Mouse (Mus musculus): ENCODE measurements at regions not wholly inside any gene's neighbourhood (a gene's known extent, or its start where the extent isn't known, plus 50 kb on each side); places are given as distances from the start of the nearest gene placed in this dataset.

DNA sequence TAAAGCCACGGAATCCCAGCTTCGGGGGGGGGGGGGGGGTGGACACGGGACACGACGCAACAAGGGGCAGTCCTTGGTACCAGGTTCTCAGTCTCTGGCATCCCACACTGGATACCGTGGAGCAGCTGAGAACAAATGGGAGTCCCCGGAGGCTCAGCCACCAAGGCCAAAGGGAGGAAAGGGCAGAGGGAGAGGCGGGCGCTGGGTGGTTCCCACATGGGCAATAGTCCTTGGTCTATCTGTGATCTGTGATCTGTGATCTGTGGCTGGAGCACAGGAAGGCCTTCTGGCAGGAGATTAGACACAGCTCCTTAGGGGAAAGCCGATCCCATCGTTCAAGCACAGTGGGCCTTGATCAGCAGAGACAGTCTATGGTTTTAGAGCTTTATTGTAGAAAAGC is 314.0 kb upstream of the Hs6st1 start:
- Histone ChIP-seq H3K4me1 (ENCODE audit: control insufficient read depth, insufficient read depth, low read length) (peaks cover 2% of the 10 kb centered on the region; the same call in 1 of the 2 replicates), H3K27ac (ENCODE audit: insufficient read depth, low read length) (no peak overlapping the region), H3K4me3 (ENCODE audit: insufficient read depth, low read length) (no peak overlapping the region)
- TF ChIP-seq POLR2A (IDR thresholded peaks at IDR 0.05; ENCODE audit: extremely low read depth, insufficient read depth, low read length), result no peak
- TF ChIP-seq CTCF (IDR thresholded peaks at IDR 0.05; ENCODE audit: extremely low read depth, insufficient read depth, low read length), result no peak

DNA sequence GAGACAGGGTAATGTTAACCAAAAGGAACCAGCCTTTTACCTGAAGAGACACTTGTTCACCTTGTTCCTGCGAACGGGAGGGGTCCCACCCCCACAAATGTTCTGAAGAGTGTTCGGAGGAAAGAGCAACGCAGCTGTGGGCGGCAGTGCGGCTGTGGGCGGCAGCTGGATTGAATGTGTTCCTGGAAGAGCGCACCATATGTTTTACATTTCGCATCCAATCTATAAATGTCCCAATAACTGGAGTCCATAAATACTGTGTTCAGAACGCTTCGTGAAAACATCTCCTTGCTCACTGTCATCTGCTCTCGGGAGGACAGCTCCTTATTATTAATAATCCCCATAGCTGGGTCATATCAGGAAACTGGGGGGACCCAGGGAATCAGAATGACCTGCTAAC is 309.2 kb upstream of the Hs6st1 start:
- H3K4me3 ChIP-seq (ENCODE audit: insufficient read depth, low read length), result no peak overlapping the region
- peak overlapping the region; percentile 80 for H3K27ac ChIP-seq (ENCODE audit: insufficient read depth, low read length)
- H3K4me1 ChIP-seq (ENCODE audit: control insufficient read depth, insufficient read depth, low read length), result peaks cover 6% of the 10 kb centered on the region
- no peak for TF ChIP-seq CTCF (IDR thresholded peaks at IDR 0.05; ENCODE audit: extremely low read depth, insufficient read depth, low read length)
- no peak for TF ChIP-seq POLR2A (IDR thresholded peaks at IDR 0.05; ENCODE audit: extremely low read depth, insufficient read depth, low read length)

DNA sequence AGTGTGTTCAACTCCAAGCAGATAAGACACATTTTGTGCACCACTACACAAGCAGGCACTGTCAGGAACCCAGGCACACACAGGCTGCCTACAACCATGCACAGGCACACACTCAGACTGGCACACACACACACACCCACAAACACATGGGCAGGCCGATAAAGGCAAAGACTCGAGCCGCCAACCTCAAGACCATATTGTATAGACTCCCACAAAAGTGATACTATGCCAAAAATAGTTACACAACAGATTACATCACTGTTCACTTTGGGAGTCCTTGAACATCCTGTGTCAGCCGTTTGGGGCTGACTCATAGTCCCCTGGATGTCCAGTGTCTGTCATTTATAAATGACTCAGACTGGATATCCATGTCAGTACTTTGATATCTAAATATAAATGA is 308.6 kb upstream of the Hs6st1 start:
- peaks cover 6% of the 10 kb centered on the region for H3K4me1 ChIP-seq (ENCODE audit: control insufficient read depth, insufficient read depth, low read length)
- TF ChIP-seq CTCF (IDR thresholded peaks at IDR 0.05; ENCODE audit: extremely low read depth, insufficient read depth, low read length), result no peak
- TF ChIP-seq POLR2A (IDR thresholded peaks at IDR 0.05; ENCODE audit: extremely low read depth, insufficient read depth, low read length), result no peak
- H3K27ac ChIP-seq (ENCODE audit: insufficient read depth, low read length), result peak overlapping the region; percentile 80
- H3K4me3 ChIP-seq (ENCODE audit: insufficient read depth, low read length), result no peak overlapping the region

DNA sequence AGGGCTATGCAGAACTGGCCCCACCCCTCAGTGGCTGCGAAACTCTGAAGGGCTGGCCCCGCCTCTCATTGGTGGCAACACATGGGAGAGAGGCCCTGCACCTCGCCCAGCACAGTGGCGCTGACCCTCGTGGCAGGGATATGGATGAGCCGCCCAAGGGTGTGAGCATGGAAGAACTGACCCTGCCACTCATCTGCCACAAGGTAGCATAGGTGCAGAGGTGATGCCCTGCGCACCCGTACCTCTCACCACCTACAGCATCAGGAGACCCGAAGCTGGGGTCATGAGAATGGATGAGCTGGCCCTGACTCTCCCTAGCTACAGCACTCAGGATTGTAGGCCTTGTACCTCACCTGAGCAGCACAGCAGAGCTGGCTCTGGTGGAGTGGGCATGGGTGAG is 305.1 kb upstream of the Hs6st1 start:
- Histone ChIP-seq H3K4me3 (ENCODE audit: insufficient read depth, low read length) (no peak overlapping the region), H3K4me1 (ENCODE audit: control insufficient read depth, insufficient read depth, low read length) (peaks cover 8% of the 10 kb centered on the region), H3K27ac (ENCODE audit: insufficient read depth, low read length) (no peak overlapping the region)
- TF ChIP-seq CTCF (IDR thresholded peaks at IDR 0.05; ENCODE audit: extremely low read depth, insufficient read depth, low read length) (no peak), POLR2A (IDR thresholded peaks at IDR 0.05; ENCODE audit: extremely low read depth, insufficient read depth, low read length) (no peak)

DNA sequence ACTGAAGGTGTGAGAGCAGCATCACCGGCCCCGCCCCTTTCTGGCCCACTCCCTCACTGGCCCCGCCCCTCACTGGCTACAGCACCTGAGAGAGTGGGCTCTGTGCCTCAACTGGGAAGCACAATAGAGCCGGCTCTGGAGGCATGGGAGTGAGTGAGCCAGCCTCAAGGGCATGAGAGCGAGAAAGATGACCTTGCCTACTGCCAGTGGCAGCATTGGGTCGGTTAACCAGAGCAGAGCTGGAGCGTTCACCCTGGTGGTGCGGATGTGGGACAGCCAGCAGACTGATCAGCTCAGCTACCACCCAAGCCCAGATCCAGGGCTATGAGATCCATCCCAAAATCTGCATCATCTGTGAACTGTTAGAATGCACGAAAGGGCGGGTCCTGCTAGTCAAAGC is 304.7 kb upstream of the Hs6st1 start:
- H3K4me3 ChIP-seq (ENCODE audit: insufficient read depth, low read length), result no peak overlapping the region
- TF ChIP-seq POLR2A (IDR thresholded peaks at IDR 0.05; ENCODE audit: extremely low read depth, insufficient read depth, low read length), result no peak
- TF ChIP-seq CTCF (IDR thresholded peaks at IDR 0.05; ENCODE audit: extremely low read depth, insufficient read depth, low read length), result no peak
- peaks cover 8% of the 10 kb centered on the region for H3K4me1 ChIP-seq (ENCODE audit: control insufficient read depth, insufficient read depth, low read length)
- H3K27ac ChIP-seq (ENCODE audit: insufficient read depth, low read length), result no peak overlapping the region

DNA sequence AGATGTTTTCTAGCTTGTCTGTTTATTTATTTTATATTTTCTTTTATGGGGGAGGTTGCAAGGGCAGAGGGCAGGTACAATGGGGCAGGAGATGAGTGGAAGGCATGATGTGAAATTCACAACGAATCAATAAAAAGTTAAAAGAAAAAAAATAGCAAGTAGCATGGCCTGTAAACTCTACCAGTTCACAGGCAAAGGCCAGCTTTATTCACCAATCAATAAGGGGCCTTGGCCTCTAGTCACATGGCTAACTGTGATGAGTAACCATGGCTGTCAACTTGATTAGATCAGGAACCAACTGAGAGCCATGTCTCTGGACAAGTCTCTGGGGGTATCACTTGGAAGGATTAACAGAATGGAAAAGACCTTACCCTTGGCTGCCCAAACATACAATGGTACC is 304.1 kb upstream of the Hs6st1 start:
- no peak overlapping the region for H3K27ac ChIP-seq (ENCODE audit: insufficient read depth, low read length)
- no peak overlapping the region for H3K4me3 ChIP-seq (ENCODE audit: insufficient read depth, low read length)
- TF ChIP-seq CTCF (IDR thresholded peaks at IDR 0.05; ENCODE audit: extremely low read depth, insufficient read depth, low read length) (no peak), POLR2A (IDR thresholded peaks at IDR 0.05; ENCODE audit: extremely low read depth, insufficient read depth, low read length) (no peak)
- peaks cover 6% of the 10 kb centered on the region; the same call in 1 of the 2 replicates for H3K4me1 ChIP-seq (ENCODE audit: control insufficient read depth, insufficient read depth, low read length)

DNA sequence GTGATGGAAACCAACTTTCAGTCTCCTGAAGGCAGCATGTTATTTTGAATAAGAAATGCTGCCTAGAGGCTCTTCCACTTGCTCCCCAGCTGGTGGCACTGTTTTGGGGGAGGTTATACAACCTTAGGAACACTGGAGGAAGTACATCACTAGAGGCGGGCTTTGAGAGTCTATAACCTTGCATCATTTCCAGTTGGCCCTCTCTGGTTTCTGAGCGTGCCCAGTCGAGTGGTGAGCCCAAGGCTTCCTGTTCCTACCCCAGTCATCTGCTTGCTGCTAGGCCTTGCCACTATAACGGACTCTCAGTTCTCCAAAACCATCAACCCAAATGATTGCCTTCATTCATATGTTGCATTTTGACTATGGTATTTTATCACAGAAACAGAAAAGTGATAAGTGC is 302.5 kb upstream of the Hs6st1 start:
- Histone ChIP-seq H3K4me1 (ENCODE audit: control insufficient read depth, insufficient read depth, low read length) (0 out of 2 replicates have a peak, but pooled peaks cover 2% of the 10 kb centered on the region), H3K27ac (ENCODE audit: insufficient read depth, low read length) (no peak overlapping the region), H3K4me3 (ENCODE audit: insufficient read depth, low read length) (no peak overlapping the region)
- TF ChIP-seq POLR2A (IDR thresholded peaks at IDR 0.05; ENCODE audit: extremely low read depth, insufficient read depth, low read length), result no peak
- TF ChIP-seq CTCF (IDR thresholded peaks at IDR 0.05; ENCODE audit: extremely low read depth, insufficient read depth, low read length), result 0 out of 2 replicates have a peak, but pooled peaks have one; percentile 2

DNA sequence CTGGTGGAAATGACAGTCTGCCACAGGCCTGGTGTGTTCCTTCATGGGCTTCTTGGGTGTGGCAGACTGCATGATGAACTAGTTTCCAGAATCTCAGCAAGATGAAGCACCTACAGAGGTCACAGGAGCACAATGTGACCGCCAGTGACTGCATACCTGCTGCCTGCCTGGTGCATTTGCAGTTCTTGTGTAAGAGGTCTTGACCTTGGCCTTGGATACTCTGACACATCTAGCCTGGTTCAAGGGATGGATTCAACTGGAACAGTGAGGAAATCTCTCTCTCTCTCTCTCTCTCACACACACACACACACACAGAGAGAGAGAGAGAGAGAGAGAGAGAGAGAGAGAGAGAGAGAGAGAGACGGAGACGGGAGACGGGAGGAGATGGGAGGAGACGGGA is 301.9 kb upstream of the Hs6st1 start:
- Histone ChIP-seq H3K4me3 (ENCODE audit: insufficient read depth, low read length) (no peak overlapping the region), H3K4me1 (ENCODE audit: control insufficient read depth, insufficient read depth, low read length) (0 out of 2 replicates have a peak, but pooled peaks cover 2% of the 10 kb centered on the region), H3K27ac (ENCODE audit: insufficient read depth, low read length) (no peak overlapping the region)
- TF ChIP-seq POLR2A (IDR thresholded peaks at IDR 0.05; ENCODE audit: extremely low read depth, insufficient read depth, low read length) (no peak), CTCF (IDR thresholded peaks at IDR 0.05; ENCODE audit: extremely low read depth, insufficient read depth, low read length) (no peak)

DNA sequence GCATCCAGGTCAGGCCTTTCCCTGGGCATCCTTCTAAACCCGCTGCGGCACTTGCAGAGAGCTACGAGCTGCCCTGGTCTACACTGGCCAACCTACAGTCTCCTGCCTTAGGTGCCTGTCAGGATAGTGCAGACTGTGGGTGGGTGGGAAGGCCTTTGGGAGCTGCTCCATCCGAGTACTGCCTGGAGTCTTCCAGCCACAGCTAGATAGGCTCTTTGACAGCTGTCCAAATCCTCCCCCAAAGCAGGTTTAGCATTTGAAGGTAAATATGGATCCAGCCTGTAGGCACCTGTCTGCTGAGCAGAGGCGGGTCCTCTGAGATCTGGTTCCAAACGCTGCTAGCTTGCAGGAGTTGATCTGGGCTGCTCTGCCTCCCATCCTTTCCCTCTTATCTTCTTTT is 295.6 kb upstream of the Hs6st1 start:
- Histone ChIP-seq H3K4me1 (ENCODE audit: control insufficient read depth, insufficient read depth, low read length) (no peaks in the 10 kb centered on the region), H3K4me3 (ENCODE audit: insufficient read depth, low read length) (no peak overlapping the region), H3K27ac (ENCODE audit: insufficient read depth, low read length) (no peak overlapping the region)
- TF ChIP-seq CTCF (IDR thresholded peaks at IDR 0.05; ENCODE audit: extremely low read depth, insufficient read depth, low read length) (no peak), POLR2A (IDR thresholded peaks at IDR 0.05; ENCODE audit: extremely low read depth, insufficient read depth, low read length) (no peak)

DNA sequence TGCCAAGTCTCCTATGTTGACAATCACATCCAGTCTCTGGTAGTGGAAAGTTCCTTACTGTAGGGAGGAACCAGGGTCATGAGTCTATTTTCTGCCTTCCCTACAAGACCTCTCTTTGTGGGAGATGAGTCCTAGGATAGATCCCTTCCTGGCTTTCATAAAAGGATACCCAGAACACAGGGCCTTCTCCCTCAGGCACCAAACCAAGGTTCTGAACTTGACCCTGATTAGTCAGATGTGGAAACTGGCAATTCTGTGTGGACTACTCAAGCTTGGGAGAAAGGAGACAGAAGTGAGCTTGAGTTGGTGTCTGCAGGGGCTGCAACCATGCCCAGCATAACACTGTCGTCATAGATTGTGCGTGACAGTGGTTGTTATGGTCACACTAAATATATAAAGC is 293.6 kb upstream of the Hs6st1 start:
- TF ChIP-seq CTCF (IDR thresholded peaks at IDR 0.05; ENCODE audit: extremely low read depth, insufficient read depth, low read length) (no peak), POLR2A (IDR thresholded peaks at IDR 0.05; ENCODE audit: extremely low read depth, insufficient read depth, low read length) (no peak)
- H3K4me1 ChIP-seq (ENCODE audit: control insufficient read depth, insufficient read depth, low read length), result no peaks in the 10 kb centered on the region
- no peak overlapping the region for H3K4me3 ChIP-seq (ENCODE audit: insufficient read depth, low read length)
- no peak overlapping the region for H3K27ac ChIP-seq (ENCODE audit: insufficient read depth, low read length)
